Mouse (Mus musculus) left cerebral cortex, adult 8-10 months (tissue): Measurements from ENCODE around the gene Fbf1. TPM values are rescaled to one million over a fixed set of nuclear protein-coding genes. Genes with fewer than 3 reads are reported as not detected.
A peak's percentile ranks its signal among the peaks of the same experiment; 100 is the strongest.
"Not testable (repeated sequence)": the region's sequence is repeated elsewhere in the genome, so short reads cannot be mapped to it uniquely, and the experiment has no call there.

Experiments used
- DNase-seq, 2 experiments: peaks; one replicate each; pipeline ENCODE4 v3.0.0; 2022; ENCODE audit warnings: low spot score in 2 of 2
- total RNA-seq, 4 experiments: library from RNA; stranded (reverse); gene quantifications; 2 replicates each; pipeline ENCODE4 v1.2.4; 2022

Gene Fbf1
- total RNA-seq, 4 experiments from 2014 or later: 68.8 to 81.3 (median 76.5) TPM

DNA sequence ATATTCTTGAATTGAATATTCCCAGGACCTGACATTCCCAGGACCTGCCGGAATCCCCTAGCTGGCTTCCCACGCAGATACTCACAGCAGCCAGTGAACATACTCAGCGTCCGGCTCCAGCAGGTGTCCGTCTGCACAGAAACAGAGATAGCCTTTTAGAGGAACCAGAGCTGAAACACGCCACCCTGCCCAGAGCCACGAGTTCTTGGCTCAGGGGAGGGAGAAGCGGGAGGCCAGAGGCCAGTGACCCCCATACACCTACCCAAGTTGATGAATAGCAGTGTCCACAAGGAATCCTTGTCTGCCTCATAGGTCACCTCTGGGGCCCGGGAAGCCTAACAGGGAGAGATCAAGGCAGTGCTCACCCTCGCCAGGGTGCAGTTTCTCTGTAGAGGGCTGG, 33.8 kb downstream of the Fbf1 start:
- no peak for DNase-seq

DNA sequence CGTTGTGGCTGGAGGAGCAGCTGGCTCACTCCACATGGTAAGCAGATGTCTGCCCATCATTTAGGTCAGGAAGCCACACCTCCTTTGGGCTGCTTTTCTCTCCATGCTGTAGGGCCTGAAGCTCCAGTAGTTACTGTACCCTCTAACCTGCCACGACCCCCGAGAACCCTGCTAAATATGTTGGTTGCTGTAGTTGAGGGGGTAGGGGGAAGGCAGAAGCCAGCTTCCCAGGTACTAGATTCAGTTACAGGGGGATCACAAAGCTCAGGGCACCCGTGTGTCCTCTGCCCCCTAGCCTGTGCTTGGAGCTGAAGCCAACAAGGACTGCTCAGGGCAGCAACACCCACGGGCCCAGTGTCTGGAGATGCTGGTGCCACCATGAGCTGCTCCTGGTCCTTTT, 34.5 kb downstream of the Fbf1 start:
- no peak for DNase-seq

DNA sequence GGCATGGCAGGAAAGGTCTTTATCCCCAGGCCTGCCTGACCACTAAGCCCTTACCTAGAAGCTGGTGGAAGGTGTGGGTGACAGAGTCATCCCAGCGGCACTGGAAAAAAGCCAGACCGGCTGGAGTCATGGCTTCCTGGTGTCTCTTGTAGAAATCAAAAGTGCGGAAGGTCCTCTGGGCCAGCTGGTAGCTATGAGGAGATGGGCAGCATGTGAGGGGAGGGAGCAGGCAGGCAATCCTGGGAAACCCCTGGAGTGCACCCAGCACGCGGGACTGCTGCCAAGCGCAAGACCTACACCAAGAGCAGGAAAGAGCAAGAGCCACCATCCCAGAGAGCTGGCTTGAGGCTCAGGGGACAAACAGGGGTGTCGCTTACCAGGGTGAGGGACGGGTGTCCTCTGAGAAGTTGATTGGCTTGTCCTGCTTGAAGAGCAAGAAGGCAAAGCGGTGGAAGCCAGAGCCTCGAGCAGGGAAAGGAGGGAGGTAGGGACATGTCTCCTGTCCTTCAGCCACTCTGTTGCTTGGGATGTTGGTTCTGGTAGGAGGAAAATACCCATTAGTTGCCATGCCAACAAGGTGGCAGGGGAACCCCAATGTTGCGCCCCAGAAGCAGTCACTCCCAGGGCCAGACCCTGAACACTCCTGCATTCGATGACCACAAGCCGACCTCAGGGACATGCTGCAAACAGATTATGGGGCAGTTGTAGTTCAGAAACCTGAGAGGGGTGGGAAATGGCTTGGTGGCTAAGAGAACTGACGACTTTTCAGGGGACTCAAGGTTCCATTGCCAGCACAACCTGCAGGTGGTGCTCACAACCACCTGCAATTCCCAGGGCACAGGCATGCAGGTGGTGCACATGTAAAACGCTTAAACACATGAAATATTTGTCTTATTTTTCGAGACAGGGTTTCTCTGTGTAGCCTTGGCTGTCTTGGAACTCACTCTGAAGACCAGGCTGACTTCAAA, 35.3 kb downstream of the Fbf1 start:
- no peak for DNase-seq

DNA sequence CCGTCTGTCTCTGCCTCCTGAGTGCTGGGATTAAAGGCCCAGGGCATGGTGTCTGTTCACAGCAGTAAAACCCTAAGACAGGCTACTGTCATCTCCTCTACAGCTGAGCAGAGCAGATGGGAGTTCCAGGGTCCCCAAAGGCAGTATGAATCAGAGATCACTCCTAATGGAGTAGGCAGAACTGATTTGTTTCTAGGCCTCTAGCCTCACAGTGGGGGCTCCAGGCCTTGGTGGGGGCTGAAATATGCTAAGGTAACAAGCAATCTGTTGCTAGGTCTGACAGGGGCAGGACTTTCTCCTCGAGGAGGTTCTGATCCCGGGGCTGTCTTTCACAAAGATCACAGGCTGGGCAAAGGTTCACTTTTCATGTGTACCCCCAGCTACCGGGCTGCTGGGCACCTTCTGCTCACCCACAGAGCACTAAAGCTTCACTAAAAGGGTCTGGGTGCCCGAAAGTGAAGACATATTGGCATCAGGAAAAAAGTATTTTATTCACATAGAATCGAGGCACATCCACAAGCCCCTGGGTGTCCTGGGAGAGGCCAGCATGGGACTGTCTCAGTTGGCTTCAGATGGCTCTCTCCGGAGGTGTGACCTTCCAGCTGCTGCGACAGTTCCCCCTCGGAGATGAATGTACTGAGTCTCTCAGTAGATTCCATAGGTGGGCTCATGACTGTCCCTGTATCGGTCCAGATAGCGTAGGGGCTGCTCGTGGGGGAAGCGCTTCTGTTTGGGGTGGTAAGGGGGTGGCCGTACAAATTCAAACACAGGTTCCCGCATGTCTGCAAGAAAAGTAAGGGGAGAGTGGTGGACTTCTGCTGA, 36.4 kb downstream of the Fbf1 start:
- DNase-seq: no peak

DNA sequence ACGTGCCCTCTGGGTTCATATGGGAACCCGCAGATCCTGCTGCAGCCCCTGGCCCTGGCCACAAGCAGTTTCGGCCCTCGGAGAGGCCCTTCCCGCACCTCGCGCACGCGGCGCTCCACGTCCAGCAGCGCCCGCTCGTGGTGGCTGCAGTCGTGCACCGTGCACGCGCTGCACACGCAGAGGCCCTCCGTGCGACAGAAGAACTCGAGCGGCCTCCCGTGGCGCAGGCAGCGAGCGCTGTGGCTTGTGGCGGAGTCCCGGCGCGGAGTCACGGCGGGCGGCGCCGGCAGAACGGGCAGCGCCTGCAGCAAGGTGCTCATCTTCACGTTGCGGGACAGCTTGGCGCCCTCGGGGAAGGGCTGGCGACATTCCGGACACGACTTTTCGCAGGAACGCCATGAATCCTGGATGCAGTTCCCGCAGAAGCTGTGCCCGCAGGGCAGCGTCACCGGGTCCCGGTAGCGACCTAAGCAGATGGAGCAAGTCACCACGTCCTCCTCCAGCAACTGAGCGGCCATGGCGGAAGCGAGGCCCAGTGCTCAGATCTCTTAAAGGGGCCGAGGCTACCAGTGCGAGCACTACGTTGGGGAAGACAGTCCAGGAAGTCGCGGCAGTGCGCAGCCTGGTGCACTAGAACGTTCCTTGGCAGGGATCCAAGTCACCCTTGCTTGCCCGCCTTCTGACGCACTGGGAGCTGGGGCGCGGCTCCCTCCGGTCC, 37.3 kb downstream of the Fbf1 start, which contains the start of gene Trim65:
Gene Trim65 (minus strand): TSS at position 641 of the 718 bp plus-strand sequence.
- DNase-seq: peak; percentile 70 to 81

DNA sequence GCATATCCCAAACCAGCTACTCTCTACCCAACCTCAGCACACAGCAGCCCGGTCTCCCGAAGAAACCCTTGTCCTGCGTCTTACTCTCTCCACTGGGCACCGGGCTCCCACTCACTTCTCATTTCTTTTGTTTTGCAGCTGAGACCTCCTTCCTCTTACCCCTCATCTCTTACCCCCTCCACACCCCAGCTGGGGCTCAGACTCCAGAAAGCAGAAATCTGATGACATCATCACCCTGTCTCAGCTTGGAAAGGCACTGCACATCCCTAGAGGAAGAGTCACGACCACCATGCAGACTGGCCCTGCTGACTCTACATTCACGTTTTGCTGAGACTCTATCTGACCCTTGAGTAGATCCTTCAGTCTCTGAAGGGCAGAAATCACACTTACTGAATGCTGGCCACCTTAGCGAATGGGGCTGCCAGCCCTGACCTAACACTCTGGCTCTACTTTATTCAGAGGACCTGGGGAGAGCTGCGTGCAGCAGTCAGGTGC, 37.9 kb downstream of the Fbf1 start:
- DNase-seq: no peak

DNA sequence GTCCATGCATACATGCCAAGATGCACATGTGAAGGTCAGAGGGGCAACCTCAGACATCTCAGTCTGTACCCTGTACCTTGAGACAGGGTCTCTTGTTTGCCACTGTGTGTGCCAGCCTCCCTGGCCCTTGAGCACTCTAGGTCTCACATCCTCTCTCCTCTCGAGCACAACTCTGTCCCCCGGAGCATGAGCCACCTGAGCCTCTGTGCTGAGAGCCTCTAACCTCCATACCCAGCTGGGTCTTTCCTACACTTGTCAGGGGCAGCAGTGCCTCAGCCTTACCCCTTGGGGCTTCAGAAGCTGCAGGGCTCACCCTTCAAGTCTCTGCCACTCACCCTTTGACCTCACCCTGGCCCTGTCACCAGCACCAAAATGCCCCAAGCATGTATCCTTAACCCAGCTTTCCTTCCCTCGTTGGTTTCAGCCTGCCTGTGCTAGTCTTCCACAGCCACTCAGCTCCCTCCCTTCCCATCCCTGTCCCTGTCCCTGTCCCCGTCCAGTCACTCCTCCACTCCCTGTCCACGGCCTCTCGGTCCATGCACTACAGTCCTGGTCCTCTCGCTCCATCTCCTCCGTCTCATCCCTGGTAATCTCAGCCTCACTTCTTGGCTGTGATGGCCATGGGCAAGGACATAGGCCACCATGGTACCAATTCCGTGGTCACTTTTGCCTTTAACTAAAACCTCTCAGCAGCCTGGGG, 38.7 kb downstream of the Fbf1 start:
- DNase-seq: no peak

DNA sequence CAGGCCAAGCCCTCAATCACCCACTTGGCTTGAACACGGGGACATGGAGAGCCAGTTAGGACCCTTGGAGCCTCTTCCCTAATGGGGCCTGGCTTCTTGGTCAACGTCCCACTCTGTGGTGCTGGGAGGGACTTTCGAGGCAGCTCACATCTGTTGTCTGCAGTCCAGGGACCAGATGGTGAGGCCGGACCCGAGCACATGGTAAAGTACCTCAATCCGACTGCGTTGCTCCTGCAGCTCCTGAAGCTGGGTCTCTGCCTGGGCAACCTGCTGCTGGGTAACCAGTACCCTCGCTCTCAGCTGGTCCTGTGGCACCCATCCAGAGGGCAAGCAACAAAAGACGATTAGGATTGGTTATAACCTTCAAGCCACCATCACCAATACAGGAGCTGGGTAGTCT, 40.0 kb downstream of the Fbf1 start:
- DNase-seq: no peak

DNA sequence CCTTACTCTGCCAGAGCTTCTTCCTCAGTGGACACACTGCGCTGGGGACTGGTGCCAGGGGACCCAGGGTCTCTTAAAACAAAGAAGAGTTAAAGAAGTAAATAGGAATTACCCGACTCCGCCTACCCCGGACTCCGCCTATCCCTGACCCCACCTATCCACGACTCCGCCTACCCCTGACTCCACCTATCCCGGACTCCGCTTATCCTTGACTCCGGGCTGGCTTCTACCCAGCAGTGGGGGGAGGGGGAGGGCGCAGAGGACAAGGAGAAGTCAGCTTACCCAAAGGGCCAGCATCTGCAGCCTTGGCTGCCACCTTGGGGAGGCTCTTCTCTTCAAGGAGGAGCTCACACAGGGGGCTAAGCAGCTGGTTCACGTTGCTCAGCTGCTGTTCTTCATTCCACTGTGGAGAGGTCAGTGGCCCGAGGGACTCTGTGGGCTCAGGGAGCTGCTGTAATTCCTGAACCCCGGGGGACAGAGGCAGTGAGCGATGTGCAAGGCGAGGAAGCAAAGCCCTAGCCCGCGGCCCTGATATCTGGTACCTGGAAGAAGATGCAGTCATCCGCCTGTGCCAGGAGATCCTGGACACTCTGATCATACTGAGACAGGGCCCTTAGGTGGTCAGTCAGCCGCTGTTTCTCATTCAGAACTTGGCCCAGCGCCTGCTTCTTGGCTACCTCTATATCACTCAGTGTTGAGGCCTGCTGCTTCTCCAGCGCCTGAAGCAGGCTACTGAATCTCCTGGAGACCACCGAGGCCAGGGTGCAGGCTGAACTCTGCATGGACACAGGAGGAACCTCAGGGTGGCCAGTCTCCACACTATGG, 40.6 kb downstream of the Fbf1 start, which contains the start of gene Trim47:
Gene Trim47 (minus strand): TSS at position 55 of the 825 bp plus-strand sequence.
- DNase-seq: no peak

DNA sequence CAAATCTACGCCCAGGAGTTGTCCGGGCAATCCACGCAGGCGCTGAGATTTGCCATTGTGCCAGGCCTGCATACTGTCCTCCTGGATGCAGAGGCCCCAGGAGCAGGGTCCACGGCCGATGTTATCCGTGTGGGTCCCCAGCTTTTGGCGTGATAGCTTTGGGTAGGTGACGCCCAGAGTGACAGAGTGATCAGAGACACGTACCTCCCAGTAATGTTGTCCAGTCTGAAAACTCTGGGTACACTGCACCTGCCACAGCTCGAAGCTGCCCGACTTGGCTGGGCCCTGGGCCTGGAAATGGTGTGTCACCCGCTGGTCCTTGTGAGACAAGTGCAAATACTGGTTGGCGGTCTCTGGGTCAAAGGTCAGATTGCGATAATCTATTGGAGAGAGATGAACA, 41.7 kb downstream of the Fbf1 start:
- no peak for DNase-seq

DNA sequence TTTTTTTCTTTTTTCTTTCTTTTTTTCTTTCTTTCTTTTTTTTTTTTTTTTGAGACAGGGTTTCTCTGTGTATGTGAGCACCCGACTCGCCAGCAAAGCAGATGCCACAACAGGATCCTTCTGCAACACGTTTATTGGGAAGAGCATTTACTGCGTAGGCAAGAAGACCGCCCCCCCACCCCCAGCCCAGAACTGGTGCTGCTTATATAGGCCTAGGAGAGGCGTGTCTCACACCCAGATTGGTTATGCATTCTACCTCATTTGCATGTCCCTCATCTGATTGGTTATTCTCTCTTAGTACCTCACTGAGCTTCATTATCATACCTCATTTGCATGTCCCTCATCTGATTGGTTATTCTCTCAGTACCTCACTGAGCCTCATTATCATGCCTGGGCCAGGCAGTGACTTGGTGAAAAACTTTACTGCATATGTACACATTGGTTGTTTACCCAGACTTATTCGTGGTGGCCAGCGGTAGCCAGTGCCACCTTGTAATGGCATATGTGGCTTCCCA, 46.2 kb downstream of the Fbf1 start:
- DNase-seq: not testable (repeated sequence)

DNA sequence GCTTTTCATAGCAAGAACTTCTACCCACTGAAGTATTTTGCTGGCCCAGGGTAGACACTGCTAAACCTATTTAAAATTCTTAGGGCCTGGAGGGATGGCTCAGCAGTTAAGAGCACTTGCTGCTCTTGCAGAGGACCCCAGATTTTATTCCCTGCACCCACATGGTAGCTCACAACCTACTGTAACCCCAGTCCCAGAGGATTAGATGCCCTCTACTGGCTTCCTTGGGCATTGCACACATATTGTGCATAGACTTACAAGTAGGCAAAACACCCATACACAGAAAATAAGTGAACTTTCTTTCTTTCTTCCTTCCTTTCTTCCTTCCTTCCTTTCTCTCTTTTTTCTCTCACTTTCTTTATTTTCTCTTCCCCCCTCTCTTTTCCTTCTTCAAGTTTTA, 50.1 kb downstream of the Fbf1 start:
- DNase-seq: no peak

DNA sequence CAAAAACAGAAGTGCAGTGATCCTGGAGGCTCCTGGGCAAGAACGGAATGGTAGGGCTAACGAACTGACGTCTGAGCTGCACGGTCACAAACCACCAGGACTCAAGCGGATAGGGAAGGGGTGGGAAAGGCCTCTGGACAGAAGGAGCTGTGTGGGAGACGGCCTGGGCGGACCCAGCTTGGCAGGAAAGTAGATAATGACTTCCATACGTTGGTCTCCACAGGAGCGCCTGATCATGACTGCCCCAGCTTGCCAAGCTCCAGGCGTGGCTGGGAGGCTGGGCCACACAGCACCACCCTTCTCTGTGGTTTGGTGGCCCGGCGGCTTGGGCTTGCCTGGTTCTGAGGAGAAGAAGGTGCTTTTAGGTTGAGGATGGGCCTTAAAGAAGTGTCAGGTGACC, 50.7 kb downstream of the Fbf1 start:
- no peak for DNase-seq

DNA sequence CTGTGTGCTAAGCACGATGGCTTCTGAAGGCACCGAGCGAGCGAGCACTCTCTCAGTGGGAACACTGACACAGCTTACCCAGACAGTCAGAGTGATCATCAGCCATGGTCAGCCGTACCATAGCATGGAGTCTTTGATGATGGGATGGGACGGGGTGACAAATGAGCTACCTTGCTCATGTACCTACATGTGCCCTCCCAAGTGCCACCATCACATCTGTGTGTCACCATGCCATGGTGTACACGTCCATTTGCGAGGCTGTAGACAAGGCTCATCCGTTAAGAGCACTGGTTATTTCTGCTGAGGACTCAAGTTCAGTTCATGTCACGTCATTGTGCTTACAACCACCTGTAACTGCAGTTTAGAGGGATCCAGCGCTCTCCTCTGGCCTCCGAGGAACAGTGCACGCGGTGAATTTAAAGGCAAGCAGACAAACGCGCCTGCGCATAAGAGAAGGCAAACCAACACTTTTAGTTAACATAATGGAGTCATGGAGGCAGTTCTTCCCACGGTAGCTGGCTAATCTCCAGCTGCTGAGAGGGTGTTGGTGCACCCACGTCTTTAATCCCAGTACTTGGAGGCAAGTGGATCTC, 56.3 kb downstream of the Fbf1 start:
- no peak for DNase-seq

DNA sequence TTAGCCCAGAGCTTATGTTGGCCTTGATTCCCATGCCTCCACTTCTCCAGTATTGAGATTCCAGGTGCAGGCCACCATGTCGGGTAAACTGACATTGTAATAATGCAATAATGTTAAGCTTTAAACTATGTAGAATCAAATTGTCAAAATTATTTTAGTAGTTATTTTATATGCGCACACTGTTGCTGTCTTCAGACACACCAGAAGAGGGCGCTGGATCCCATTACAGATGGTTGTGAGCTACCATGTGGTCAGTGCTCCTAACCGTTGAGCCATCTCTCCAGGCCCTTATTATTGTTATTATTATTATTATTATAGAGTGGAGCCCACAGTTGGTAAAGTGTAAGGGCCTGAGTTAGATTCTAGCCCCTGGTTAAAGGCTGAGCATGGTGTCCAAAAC, 56.9 kb downstream of the Fbf1 start:
- DNase-seq: no peak

DNA sequence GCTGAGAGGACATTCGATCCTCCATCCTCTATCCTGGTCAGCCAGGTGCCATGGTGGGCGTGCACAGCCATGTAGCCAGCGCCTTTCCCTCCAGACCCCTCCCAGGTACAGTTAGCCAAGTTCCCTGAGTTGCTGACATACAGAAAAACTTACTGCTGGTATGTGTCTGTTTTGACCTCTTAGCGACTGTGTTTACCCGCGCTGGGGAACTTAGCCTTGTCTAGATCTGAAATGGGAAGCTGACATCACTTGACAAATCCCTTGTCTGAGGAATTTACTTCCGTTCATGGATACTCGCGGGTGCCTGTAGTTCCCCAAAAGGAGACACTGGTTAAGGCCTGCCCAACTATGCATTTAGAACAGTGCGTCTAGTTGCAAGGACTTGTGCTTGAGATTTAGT, 57.4 kb downstream of the Fbf1 start:
- no peak for DNase-seq

DNA sequence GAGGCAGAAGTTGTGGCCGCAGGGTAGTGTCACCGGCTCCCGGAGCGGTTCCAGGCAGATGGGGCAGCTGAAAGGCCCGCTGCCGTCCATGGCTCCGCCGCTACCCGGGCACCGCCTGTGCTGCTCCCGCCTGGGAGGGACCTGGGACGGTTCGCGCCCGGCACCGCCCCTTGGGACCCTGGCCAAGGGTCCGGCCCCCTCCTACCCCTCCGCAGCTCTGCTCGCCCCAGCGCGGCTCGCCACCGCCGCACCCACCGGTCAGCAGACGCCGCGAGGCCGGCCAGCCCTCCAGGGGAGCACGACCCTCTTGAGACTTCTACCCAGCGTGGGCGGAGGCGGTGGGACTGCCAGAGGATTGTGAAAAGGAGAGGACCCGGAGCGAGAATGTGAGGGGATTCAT, 57.8 kb downstream of the Fbf1 start:
- DNase-seq: no peak

DNA sequence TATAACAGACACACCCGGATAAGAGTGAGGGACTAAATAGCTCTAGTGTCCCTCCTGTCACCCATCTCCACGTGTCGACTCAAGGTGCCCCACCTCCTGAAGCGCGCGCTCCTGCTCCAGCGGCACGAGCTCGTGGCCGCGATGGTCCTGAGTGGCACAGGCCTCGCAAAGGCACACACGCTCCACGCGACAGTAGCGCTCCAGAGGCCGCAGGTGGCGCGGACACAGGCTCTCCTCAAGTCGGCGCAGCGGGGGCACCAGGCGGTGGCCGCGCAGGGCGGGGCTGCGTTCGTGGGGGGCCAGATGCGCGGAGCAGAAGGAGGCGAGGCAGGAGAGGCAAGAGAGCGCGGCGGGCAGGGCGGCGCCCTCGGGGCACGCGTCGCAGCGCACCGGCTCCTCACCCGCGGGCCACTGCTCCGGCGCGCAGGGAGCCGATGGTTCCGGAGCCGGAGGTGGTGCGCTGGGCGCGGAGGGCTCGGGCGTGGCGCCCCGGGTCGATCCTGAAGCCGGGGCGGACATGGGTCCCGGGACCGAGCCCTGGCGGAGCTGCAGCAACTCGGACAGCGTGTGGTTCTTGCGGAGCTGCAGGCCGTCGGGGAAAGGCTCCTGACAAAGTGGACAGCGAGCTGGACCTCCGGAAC, 58.4 kb downstream of the Fbf1 start:
- DNase-seq: no peak
